Comparison of ENCODE assay signal across 8 mouse cellular contexts in genomic region chr16:4267453-4267852, GRCm38 (mm10). TPM values are rescaled to one million over a fixed set of nuclear protein-coding genes. Genes with fewer than 3 reads are reported as not detected.
DNase-seq lines count a peak whose midpoint lies in the region; ATAC-seq and TF ChIP-seq lines count a peak whose summit lies in the region.
"Had no signal": no experiment of that assay in that cellular context is flagged by ENCODE, and none has a peak within 500 bp of the region (broad histone marks: within the 10 kb centered on the region; RNA-seq: fewer than 3 reads in every experiment).

No protein-coding gene starts in this region.

- TF ChIP-seq CTCF in forebrain, postnatal 0 days (IDR thresholded peaks at IDR 0.05; ENCODE audit: low read depth), result no peak

- intact Hi-C loops in left cerebral cortex, postnatal 36 days (cut with DNase I), result no loop called here

- H3K9me3 ChIP-seq in lung, embryonic 16.5 days (ENCODE audit: control insufficient read depth, low read length), result no peaks in the 10 kb centered on the region
- no peaks in the 10 kb centered on the region for H3K9me3 ChIP-seq in forebrain, postnatal 0 days (ENCODE audit: low read length)
- H3K9me3 ChIP-seq in limb, embryonic 15.5 days, result no peaks in the 10 kb centered on the region
- no peaks in the 10 kb centered on the region for H3K9me3 ChIP-seq in stomach, embryonic 16.5 days (replicated peaks; ENCODE audit: control insufficient read depth, low read length)

- ATAC-seq in lung, embryonic 16.5 days (ENCODE audit: low read depth), result no peak
- peak; percentile 25 for ATAC-seq in forebrain, postnatal 0 days
- no peak for ATAC-seq in limb, embryonic 15.5 days (ENCODE audit: insufficient number of reproducible peaks, low FRiP score, low TSS enrichment, low read depth)
- no peak for ATAC-seq in stomach, embryonic 16.5 days (ENCODE audit: insufficient read depth, low FRiP score)
- ATAC-seq: Patski had no signal

- DNase-seq in lung, postnatal 25 days (ENCODE audit: low spot score), result no peak
- no peak for DNase-seq in forebrain, postnatal 0 days
- no peak for DNase-seq in Muller cell, postnatal 12 days (ENCODE audit: inconsistent ontology term)
- no peak for DNase-seq in left cerebral cortex, postnatal 36 days (ENCODE audit: low spot score in 2 of 2)

- H3K9ac ChIP-seq in lung, embryonic 16.5 days (ENCODE audit: low read length), result peak overlapping the region; percentile 77
- peak overlapping the region; percentile 53; the same call in 1 of the 2 replicates for H3K9ac ChIP-seq in forebrain, postnatal 0 days
- H3K9ac ChIP-seq in limb, embryonic 15.5 days, result no peak overlapping the region
- peak overlapping the region; percentile 76 for H3K9ac ChIP-seq in stomach, embryonic 16.5 days (ENCODE audit: low read length)

- no peaks in the 10 kb centered on the region for H3K27me3 ChIP-seq in lung, embryonic 16.5 days (ENCODE audit: control insufficient read depth, insufficient read depth, low read depth, low read length)
- no peaks in the 10 kb centered on the region for H3K27me3 ChIP-seq in forebrain, postnatal 0 days (ENCODE audit: insufficient read depth, low read length)
- no peaks in the 10 kb centered on the region for H3K27me3 ChIP-seq in limb, embryonic 15.5 days
- no peaks in the 10 kb centered on the region for H3K27me3 ChIP-seq in stomach, embryonic 16.5 days (ENCODE audit: control insufficient read depth, insufficient read depth, low read length)

- peak overlapping the region; percentile 53; the same call in 1 of the 2 replicates for H3K4me3 ChIP-seq in lung, embryonic 16.5 days (ENCODE audit: low read length)
- H3K4me3 ChIP-seq in forebrain, postnatal 0 days (ENCODE audit: low read depth, low read length), result peak overlapping the region; percentile 40; the same call in 1 of the 2 replicates
- H3K4me3 ChIP-seq in limb, embryonic 15.5 days, result peak overlapping the region; percentile 38
- peak overlapping the region; percentile 45 for H3K4me3 ChIP-seq in stomach, embryonic 16.5 days (replicated peaks; ENCODE audit: low read length)

- no peak overlapping the region for H3K27ac ChIP-seq in lung, embryonic 16.5 days (ENCODE audit: low read length)
- no peak overlapping the region for H3K27ac ChIP-seq in forebrain, postnatal 0 days (ENCODE audit: low read depth, low read length)
- H3K27ac ChIP-seq in limb, embryonic 15.5 days, result no peak overlapping the region
- H3K27ac ChIP-seq in stomach, embryonic 16.5 days (ENCODE audit: low read length), result no peak overlapping the region

- H3K4me1 ChIP-seq in lung, embryonic 16.5 days (replicated peaks; ENCODE audit: control insufficient read depth, insufficient read depth, low read length), result peaks cover 18% of the 10 kb centered on the region
- no peaks in the 10 kb centered on the region for H3K4me1 ChIP-seq in forebrain, postnatal 0 days (ENCODE audit: insufficient read depth)
- H3K4me1 ChIP-seq in limb, embryonic 15.5 days, result peaks cover 29% of the 10 kb centered on the region
- H3K4me1 ChIP-seq in stomach, embryonic 16.5 days (ENCODE audit: control insufficient read depth, insufficient read depth, low read length), result peaks cover 7% of the 10 kb centered on the region

- H3K36me3 ChIP-seq in lung, embryonic 16.5 days (ENCODE audit: control insufficient read depth, insufficient read depth, low read length), result no peaks in the 10 kb centered on the region
- no peaks in the 10 kb centered on the region for H3K36me3 ChIP-seq in forebrain, postnatal 0 days (ENCODE audit: insufficient read depth)
- H3K36me3 ChIP-seq in limb, embryonic 15.5 days, result no peaks in the 10 kb centered on the region
- no peaks in the 10 kb centered on the region for H3K36me3 ChIP-seq in stomach, embryonic 16.5 days (ENCODE audit: control insufficient read depth, insufficient read depth, low read length)

- 53% methylated on average over 9 of the region's 9 CpGs for WGBS in lung, embryonic 16.5 days
- 57% methylated on average over 9 of the region's 9 CpGs for WGBS in forebrain, postnatal 0 days
- 49% methylated on average over 9 of the region's 9 CpGs for WGBS in limb, embryonic 15.5 days
- whole genome bisulfite sequencing in stomach, embryonic 16.5 days, result 52% methylated on average over 9 of the region's 9 CpGs

- H3K4me2 ChIP-seq in lung, embryonic 16.5 days (ENCODE audit: low read depth, low read length), result peak overlapping the region; percentile 85
- H3K4me2 ChIP-seq in forebrain, postnatal 0 days (ENCODE audit: low read depth), result peak overlapping the region; percentile 84
- H3K4me2 ChIP-seq in limb, embryonic 15.5 days, result peak overlapping the region; percentile 72
- peak overlapping the region; percentile 77 for H3K4me2 ChIP-seq in stomach, embryonic 16.5 days (ENCODE audit: low read depth, low read length)

RNA-seq across cellular contexts. Expression of gene Crebbp, which starts 53.7 kb away (rescaled TPM):
- 31.1 and 31.5 TPM in 2 replicates for polyA plus RNA-seq in lung, embryonic 16.5 days (2015; fragmentation: Nextera tagmentation; extraction: Ambion mirVana)
- total RNA-seq in forebrain, postnatal 0 days (2014; rRNA removed), result 42.5 and 59.6 TPM in 2 replicates
- polyA plus RNA-seq in forebrain, postnatal 0 days (2015; fragmentation: Nextera tagmentation; extraction: Ambion mirVana), result 18.5 and 31.4 TPM in 2 replicates
- polyA plus RNA-seq in limb, embryonic 15.5 days (2015; fragmentation: Nextera tagmentation; extraction: Ambion mirVana), result 31.3 and 35.9 TPM in 2 replicates
- 25.1 and 28.0 TPM in 2 replicates for polyA plus RNA-seq in stomach, embryonic 16.5 days (2015; fragmentation: Nextera tagmentation; extraction: Ambion mirVana)
- total RNA-seq in left cerebral cortex, postnatal 36 days (2021), result 10 to 100 TPM; 76.3 to 97.8 TPM
